Mouse (Mus musculus) kidney, embryonic 14.5 days (tissue): Measurements from ENCODE around the gene C5ar2. TPM values are rescaled to one million over a fixed set of nuclear protein-coding genes. Genes with fewer than 3 reads are reported as not detected.
A peak's percentile ranks its signal among the peaks of the same experiment; 100 is the strongest.

Source experiments
- ATAC-seq: fragments of 200-750 bp; cut with Nextera tagmentation; 2 replicates; pipeline ENCODE4 v1.8.0; 2017; ENCODE audit warnings: moderate number of reproducible peaks, mild to moderate bottlenecking, moderate TSS enrichment, moderate library complexity; ENCODE audit not compliant: low FRiP score, low TSS enrichment
- H3K27ac ChIP-seq: fragments of 300-500 bp; sonication (generic); 2 replicates; pipeline ENCODE4 v1.5.1; 2014; ENCODE audit warnings: low read depth, mild to moderate bottlenecking, low read length, moderate library complexity, mixed read lengths
- H3K27me3 ChIP-seq: fragments of 300-500 bp; sonication (generic); 2 replicates; pipeline ENCODE4 v1.6.1; 2014; ENCODE audit warnings: mild to moderate bottlenecking, low read length; ENCODE audit not compliant: control insufficient read depth, insufficient read depth
- H3K36me3 ChIP-seq: fragments of 300-500 bp; sonication (generic); 2 replicates; pipeline ENCODE4 v1.6.1; 2014; ENCODE audit warnings: low read length, mixed read lengths; ENCODE audit not compliant: control insufficient read depth, insufficient read depth
- H3K4me1 ChIP-seq: fragments of 300-500 bp; sonication (generic); 2 replicates; pipeline ENCODE4 v1.6.1; 2014; ENCODE audit warnings: low read length, mixed read lengths; ENCODE audit not compliant: control insufficient read depth, insufficient read depth
- H3K4me2 ChIP-seq: fragments of 300-500 bp; sonication (generic); replicated peaks from 2 replicates; pipeline ENCODE4 v1.6.1; 2014; ENCODE audit warnings: low read depth, mild to moderate bottlenecking, low read length
- H3K4me3 ChIP-seq: fragments of 300-500 bp; sonication (generic); 2 replicates; pipeline ENCODE4 v1.5.1; 2014; ENCODE audit warnings: mild to moderate bottlenecking, low read length
- H3K9ac ChIP-seq: fragments of 300-500 bp; sonication (generic); 2 replicates; pipeline ENCODE4 v1.6.1; 2014; ENCODE audit warnings: low read depth, mild to moderate bottlenecking, low read length, moderate library complexity
- H3K9me3 ChIP-seq: fragments of 300-500 bp; sonication (generic); 2 replicates; pipeline ENCODE4 v1.6.1; 2016; ENCODE audit warnings: low read length; ENCODE audit not compliant: control insufficient read depth
- WGBS: fragments of 180-500 bp; shearing (Covaris S2); extraction: QIAGEN DNeasy Blood & Tissue Kit; methylation state at CpG from one replicate; pipeline ENCODE4 v1.1.7; 2014; 5-methylcytosine and 5-hydroxymethylcytosine counted together
- polyA plus RNA-seq: library from polyadenylated mRNA; unstranded; fragments of >200 nt; fragmentation: Nextera tagmentation; extraction: Ambion mirVana; gene quantifications from 2 replicates; pipeline ENCODE4 v1.2.1, GENCODE M21; 2014

C5ar2 gene
- polyA plus RNA-seq, 1 experiment from 2014 or later, result 0.05 TPM

GRCm38 (mm10) chr7:16241787-16242186 is 2.2 kb downstream of the C5ar2 start:
- WGBS, result 47% methylated on average over 11 of the region's 11 CpGs
- Histone ChIP-seq H3K4me2 (no peak overlapping the region), H3K4me1 (no peaks in the 10 kb centered on the region), H3K4me3 (no peak overlapping the region), H3K9ac (no peak overlapping the region), H3K27ac (no peak overlapping the region), H3K9me3 (no peaks in the 10 kb centered on the region), H3K27me3 (no peaks in the 10 kb centered on the region), H3K36me3 (no peaks in the 10 kb centered on the region)
- no peak for ATAC-seq

- no peaks in the 10 kb centered on the region for H3K27me3 ChIP-seq
- 90% methylated on average over 1 of the region's 1 CpGs for WGBS
- no peaks in the 10 kb centered on the region for H3K9me3 ChIP-seq
- H3K36me3 ChIP-seq, result no peaks in the 10 kb centered on the region
- no peaks in the 10 kb centered on the region for H3K4me1 ChIP-seq
- no peak overlapping the region for H3K27ac ChIP-seq
- H3K9ac ChIP-seq, result no peak overlapping the region
- no peak overlapping the region for H3K4me2 ChIP-seq
- H3K4me3 ChIP-seq, result no peak overlapping the region
- ATAC-seq, result no peak
Measured at GRCm38 (mm10) chr7:16240978-16241303, 3.0 kb downstream of the C5ar2 start.

- H3K4me3 ChIP-seq, result no peak overlapping the region
- H3K27me3 ChIP-seq, result no peaks in the 10 kb centered on the region
- H3K9me3 ChIP-seq, result no peaks in the 10 kb centered on the region
- 82% methylated on average over 7 of the region's 7 CpGs for WGBS
- no peak overlapping the region for H3K27ac ChIP-seq
- ATAC-seq, result no peak
- H3K4me1 ChIP-seq, result no peaks in the 10 kb centered on the region
- no peak overlapping the region for H3K9ac ChIP-seq
- no peak overlapping the region for H3K4me2 ChIP-seq
- H3K36me3 ChIP-seq, result no peaks in the 10 kb centered on the region
Measured at GRCm38 (mm10) chr7:16240281-16240977, 3.5 kb downstream of the C5ar2 start.

GRCm38 (mm10) chr7:16239554-16239997 is 4.4 kb downstream of the C5ar2 start:
- H3K4me1 ChIP-seq, result no peaks in the 10 kb centered on the region
- H3K9me3 ChIP-seq, result no peaks in the 10 kb centered on the region
- WGBS, result 29% methylated on average over 9 of the region's 9 CpGs
- peak; percentile 58; the same call in 1 of the 2 replicates for ATAC-seq
- H3K4me2 ChIP-seq, result no peak overlapping the region
- no peak overlapping the region for H3K9ac ChIP-seq
- H3K4me3 ChIP-seq, result no peak overlapping the region
- H3K27ac ChIP-seq, result no peak overlapping the region
- no peaks in the 10 kb centered on the region for H3K27me3 ChIP-seq
- no peaks in the 10 kb centered on the region for H3K36me3 ChIP-seq

GRCm38 (mm10) chr7:16229869-16230268 is 14.1 kb downstream of the C5ar2 start:
- H3K9ac ChIP-seq, result no peak overlapping the region
- ATAC-seq, result no peak
- peaks cover 3% of the 10 kb centered on the region; the same call in 1 of the 2 replicates for H3K4me1 ChIP-seq
- H3K27me3 ChIP-seq, result no peaks in the 10 kb centered on the region
- no peak overlapping the region for H3K4me2 ChIP-seq
- no peaks in the 10 kb centered on the region for H3K9me3 ChIP-seq
- H3K27ac ChIP-seq, result no peak overlapping the region
- H3K36me3 ChIP-seq, result no peaks in the 10 kb centered on the region
- 25% methylated on average over 5 of the region's 5 CpGs for WGBS
- H3K4me3 ChIP-seq, result no peak overlapping the region

GRCm38 (mm10) chr7:16221582-16222272 is 22.2 kb downstream of the C5ar2 start, which contains the start of gene Dhx34:
Gene Dhx34 (minus strand): TSS chr7:16222037.
- peak within 1 kb of the TSS; percentile 62 for H3K27ac ChIP-seq
- H3K27me3 ChIP-seq, result no peaks in the 10 kb centered on the region
- H3K9me3 ChIP-seq, result no peaks in the 10 kb centered on the region
- ATAC-seq, result peak; percentile 97
- H3K4me2 ChIP-seq, result peak within 1 kb of the TSS; percentile 59
- peak within 1 kb of the TSS; percentile 71 for H3K4me3 ChIP-seq
- H3K36me3 ChIP-seq, result peaks cover 15% of the 10 kb centered on the region; the same call in 1 of the 2 replicates
- peaks cover 5% of the 10 kb centered on the region; the same call in 1 of the 2 replicates for H3K4me1 ChIP-seq
- 1% methylated on average over 34 of the region's 34 CpGs for WGBS
- peak within 1 kb of the TSS; percentile 84 for H3K9ac ChIP-seq

- no peak overlapping the region for H3K9ac ChIP-seq
- H3K27ac ChIP-seq, result no peak overlapping the region
- H3K4me3 ChIP-seq, result no peak overlapping the region
- H3K27me3 ChIP-seq, result no peaks in the 10 kb centered on the region
- no peak overlapping the region for H3K4me2 ChIP-seq
- 0 out of 2 replicates have a peak, but pooled peaks cover 5% of the 10 kb centered on the region for H3K4me1 ChIP-seq
- WGBS, result 92% methylated on average over 9 of the region's 9 CpGs
- no peak for ATAC-seq
- H3K9me3 ChIP-seq, result no peaks in the 10 kb centered on the region
- H3K36me3 ChIP-seq, result peaks cover 82% of the 10 kb centered on the region
Measured at GRCm38 (mm10) chr7:16213986-16214385, 30.0 kb downstream of the C5ar2 start.

GRCm38 (mm10) chr7:16213196-16213595 is 30.8 kb downstream of the C5ar2 start:
- no peak for ATAC-seq
- Histone ChIP-seq H3K9me3 (no peaks in the 10 kb centered on the region), H3K36me3 (peaks cover 79% of the 10 kb centered on the region), H3K4me3 (no peak overlapping the region), H3K27ac (no peak overlapping the region), H3K4me2 (no peak overlapping the region), H3K9ac (no peak overlapping the region), H3K4me1 (peaks cover 12% of the 10 kb centered on the region; the same call in 1 of the 2 replicates), H3K27me3 (no peaks in the 10 kb centered on the region)
- WGBS, result 94% methylated on average over 6 of the region's 6 CpGs

- H3K36me3 ChIP-seq, result peaks cover 66% of the 10 kb centered on the region
- WGBS, result 56% methylated on average over 12 of the region's 12 CpGs
Measured at GRCm38 (mm10) chr7:16210862-16211365, 33.0 kb downstream of the C5ar2 start.

More at GRCm38 (mm10) chr7:16210862-16211365, 33.0 kb downstream of the C5ar2 start:
- Histone ChIP-seq H3K27me3 (no peaks in the 10 kb centered on the region), H3K27ac (no peak overlapping the region), H3K9ac (no peak overlapping the region), H3K4me3 (no peak overlapping the region), H3K4me2 (no peak overlapping the region), H3K4me1 (peaks cover 12% of the 10 kb centered on the region; the same call in 1 of the 2 replicates), H3K9me3 (no peaks in the 10 kb centered on the region)
- peak; percentile 45 for ATAC-seq
